Mouse (Mus musculus) adrenal gland, adult 18-20 months (tissue): ENCODE data around the gene Nfxl1. TPM values are rescaled to one million over a fixed set of nuclear protein-coding genes. Genes with fewer than 3 reads are reported as not detected.
A peak's percentile ranks its signal among the peaks of the same experiment; 100 is the strongest.
"Not testable (repeated sequence)": the region's sequence is repeated elsewhere in the genome, so short reads cannot be mapped to it uniquely, and the experiment has no call there.

Experiments used
- DNase-seq, 2 experiments: peaks; one replicate each; pipeline ENCODE4 v3.0.0; 2021 to 2022; ENCODE audit warnings: low spot score in 2 of 2
- long read RNA-seq, 2 experiments: library from polyadenylated mRNA; stranded (forward); transcript quantifications; one replicate each; pipeline ENCODE4 v2.0.0; 2021
- total RNA-seq, 2 experiments: library from RNA; stranded (reverse); gene quantifications; 1 replicate in 1 of 2; 2 replicates in 1 of 2; pipeline ENCODE4 v1.2.3; 2021

Gene Nfxl1
- 10 to 100 TPM; 11.9 to 13.5 TPM for total RNA-seq
- long read RNA-seq, experiment 1, transcript Nfxl1-202 (23 exons, 3,712 nt), result major isoform, 9 of 15 reads
- long read RNA-seq, experiment 1, partial matches to known transcripts, result 0 of 15 reads
- long read RNA-seq, experiment 1, other reads (novel, unspliced or antisense), result 4 of 15 reads
- long read RNA-seq, experiment 2, transcript Nfxl1-202 (23 exons, 3,712 nt), result major isoform, 13 of 19 reads
- long read RNA-seq, experiment 2, partial matches to known transcripts, result 2 of 19 reads
- long read RNA-seq, experiment 2, other reads (novel, unspliced or antisense), result 3 of 19 reads

- peak; percentile 93 to 94 for DNase-seq
These were observed at the start of gene Nfxl1 for GRCm38 (mm10) chr5:72559544-72560049. Nfxl1 (minus strand) TSS chr5:72559684.

- DNase-seq, result no peak
These were observed 43.7 kb upstream of the Nfxl1 start for GRCm38 (mm10) chr5:72603138-72603537.

- DNase-seq, result peak; percentile 50 to 51
These were observed 41.5 kb upstream of the Nfxl1 start for GRCm38 (mm10) chr5:72601006-72601405.

- peak in 1 of 2 experiments; percentile 2 for DNase-seq
These were observed 27.8 kb upstream of the Nfxl1 start, which contains the start of gene Gm5868 for GRCm38 (mm10) chr5:72587192-72587681. Gm5868 (minus strand) TSS chr5:72587551.

- DNase-seq, result not testable (repeated sequence)
These were observed 27.2 kb upstream of the Nfxl1 start for GRCm38 (mm10) chr5:72586667-72587191.

GRCm38 (mm10) chr5:72586122-72586521 is 26.6 kb upstream of the Nfxl1 start:
- DNase-seq, result not testable (repeated sequence)

- DNase-seq, result not testable (repeated sequence)
These were observed 21.5 kb upstream of the Nfxl1 start, which contains the start of gene Zar1 for GRCm38 (mm10) chr5:72580970-72581332. Zar1 (minus strand) TSS chr5:72581254.

GRCm38 (mm10) chr5:72580088-72580969 is 20.8 kb upstream of the Nfxl1 start:
- DNase-seq, result peak in 1 of 2 experiments; percentile 5

- DNase-seq, result not testable (repeated sequence)
These were observed 20.1 kb upstream of the Nfxl1 start for GRCm38 (mm10) chr5:72579599-72579998.

- DNase-seq, result no peak
These were observed 6.1 kb upstream of the Nfxl1 start for GRCm38 (mm10) chr5:72565621-72566020.

GRCm38 (mm10) chr5:72563183-72563582 is 3.7 kb upstream of the Nfxl1 start:
- not testable (repeated sequence) for DNase-seq

- no peak for DNase-seq
These were observed 1.6 kb upstream of the Nfxl1 start for GRCm38 (mm10) chr5:72560976-72561628.

- peak; percentile 52 to 54 for DNase-seq
These were observed 563 bp downstream of the Nfxl1 start for GRCm38 (mm10) chr5:72558716-72559526.

- no peak for DNase-seq
These were observed 3.2 kb downstream of the Nfxl1 start for GRCm38 (mm10) chr5:72556245-72556644.

GRCm38 (mm10) chr5:72551209-72551608 is 8.3 kb downstream of the Nfxl1 start:
- DNase-seq, result no peak

- peak in 1 of 2 experiments; percentile 35 for DNase-seq
These were observed 30.6 kb downstream of the Nfxl1 start for GRCm38 (mm10) chr5:72528896-72529295.

- DNase-seq, result no peak
These were observed 45.7 kb downstream of the Nfxl1 start for GRCm38 (mm10) chr5:72513808-72514207.

- DNase-seq, result no peak
These were observed 53.7 kb downstream of the Nfxl1 start for GRCm38 (mm10) chr5:72505740-72506139.
